Mouse (Mus musculus) kidney, postnatal 0 days (tissue): ENCODE measurements at regions not wholly inside any gene's neighbourhood (a gene's known extent, or its start where the extent isn't known, plus 50 kb on each side); places are given as distances from the start of the nearest gene placed in this dataset.

Experiments
- ATAC-seq: fragments of 200-750 bp; cut with Nextera tagmentation; replicated peaks from 2 replicates; pipeline ENCODE4 v1.8.0; 2017; ENCODE audit warnings: low read depth, moderate number of reproducible peaks, moderate TSS enrichment, moderate library complexity; ENCODE audit not compliant: low FRiP score
- DNase-seq: peaks from one replicate; pipeline ENCODE4 v3.0.0-alpha.2; 2016; ENCODE audit warnings: low spot score
- H3K27ac ChIP-seq: fragments of 300-500 bp; sonication (generic); 2 replicates; pipeline ENCODE4 v1.5.1; 2014; ENCODE audit warnings: mild to moderate bottlenecking
- H3K27me3 ChIP-seq: fragments of 300-500 bp; sonication (generic); 2 replicates; pipeline ENCODE4 v1.6.1; 2014; ENCODE audit warnings: low read length, mixed read lengths; ENCODE audit not compliant: insufficient read depth
- H3K36me3 ChIP-seq: fragments of 300-500 bp; sonication (generic); 2 replicates; pipeline ENCODE4 v1.6.1; 2014; ENCODE audit warnings: low read length, mixed read lengths; ENCODE audit not compliant: insufficient read depth
- H3K4me1 ChIP-seq: fragments of 300-500 bp; sonication (generic); replicated peaks from 2 replicates; pipeline ENCODE4 v1.6.1; 2014; ENCODE audit warnings: antibody characterized with exemption, low read length, mixed read lengths; ENCODE audit not compliant: insufficient read depth
- H3K4me2 ChIP-seq: fragments of 300-500 bp; sonication (generic); 2 replicates; pipeline ENCODE4 v1.6.1; 2014; ENCODE audit warnings: mild to moderate bottlenecking, low read length, moderate library complexity, mixed read lengths
- H3K4me3 ChIP-seq: fragments of 300-500 bp; sonication (generic); replicated peaks from 2 replicates; pipeline ENCODE4 v1.5.1; 2014; ENCODE audit warnings: low read depth, low read length
- H3K9ac ChIP-seq: fragments of 300-500 bp; sonication (generic); 2 replicates; pipeline ENCODE4 v1.6.1; 2014; ENCODE audit warnings: low read depth, low read length
- H3K9me3 ChIP-seq: fragments of 300-500 bp; sonication (generic); replicated peaks from 2 replicates; pipeline ENCODE4 v1.6.1; 2016; ENCODE audit warnings: low read length, inconsistent platforms, mixed read lengths
- CTCF ChIP-seq: IDR thresholded peaks from 2 replicates; pipeline ENCODE4 v1.5.1; 2016; ENCODE audit warnings: antibody characterized with exemption, low read depth, mild to moderate bottlenecking, moderate library complexity
- WGBS: fragments of 180-500 bp; shearing (Covaris S2); extraction: QIAGEN DNeasy Blood & Tissue Kit; methylation state at CpG from one replicate; pipeline ENCODE4 v1.1.7; 2014; 5-methylcytosine and 5-hydroxymethylcytosine counted together

- no peak for ATAC-seq
- WGBS: 89% methylated on average over 5 of the region's 5 CpGs
Measured at GRCm38 (mm10) chr15:17088644-17089228, 360.2 kb downstream of the Cdh9 start.

GRCm38 (mm10) chr15:17098927-17099326 is 370.4 kb downstream of the Cdh9 start:
- H3K27ac ChIP-seq: no peak overlapping the region
- no peaks in the 10 kb centered on the region for H3K4me1 ChIP-seq
- no peak overlapping the region for H3K9ac ChIP-seq
- no peak overlapping the region for H3K4me3 ChIP-seq
- no peak for ATAC-seq
- no peaks in the 10 kb centered on the region for H3K36me3 ChIP-seq
- TF ChIP-seq CTCF: peak; percentile 78
- 4% methylated on average over 4 of the region's 4 CpGs for WGBS
- H3K27me3 ChIP-seq: no peaks in the 10 kb centered on the region
- no peaks in the 10 kb centered on the region for H3K9me3 ChIP-seq
- peak; percentile 70 for DNase-seq
- no peak overlapping the region for H3K4me2 ChIP-seq

More at GRCm38 (mm10) chr15:17088644-17089228, 360.2 kb downstream of the Cdh9 start:
- TF ChIP-seq CTCF: no peak
- H3K27ac ChIP-seq: no peak overlapping the region
- no peaks in the 10 kb centered on the region for H3K4me1 ChIP-seq
- H3K4me3 ChIP-seq: no peak overlapping the region
- H3K9me3 ChIP-seq: no peaks in the 10 kb centered on the region
- H3K9ac ChIP-seq: no peak overlapping the region
- DNase-seq: no peak
- no peaks in the 10 kb centered on the region for H3K27me3 ChIP-seq
- H3K36me3 ChIP-seq: no peaks in the 10 kb centered on the region
- H3K4me2 ChIP-seq: no peak overlapping the region

GRCm38 (mm10) chr15:17101182-17101581 is 372.6 kb downstream of the Cdh9 start:
- H3K4me3 ChIP-seq: no peak overlapping the region
- ATAC-seq (no peak), DNase-seq (peak; percentile 5)
- no peaks in the 10 kb centered on the region for H3K27me3 ChIP-seq
- H3K9ac ChIP-seq: no peak overlapping the region
- no peaks in the 10 kb centered on the region for H3K9me3 ChIP-seq
- no peak for TF ChIP-seq CTCF
- no peaks in the 10 kb centered on the region for H3K4me1 ChIP-seq
- no peak overlapping the region for H3K4me2 ChIP-seq
- no peaks in the 10 kb centered on the region for H3K36me3 ChIP-seq
- WGBS: 72% methylated on average over 3 of the region's 3 CpGs
- H3K27ac ChIP-seq: no peak overlapping the region

- Histone ChIP-seq H3K36me3 (no peaks in the 10 kb centered on the region), H3K27ac (no peak overlapping the region), H3K9me3 (no peaks in the 10 kb centered on the region), H3K4me3 (no peak overlapping the region), H3K4me2 (no peak overlapping the region), H3K9ac (no peak overlapping the region), H3K27me3 (no peaks in the 10 kb centered on the region), H3K4me1 (no peaks in the 10 kb centered on the region)
- 31% methylated on average over 1 of the region's 1 CpGs for WGBS
- DNase-seq (peak; percentile 65), ATAC-seq (no peak)
- TF ChIP-seq CTCF: no peak
Measured at GRCm38 (mm10) chr15:17135721-17136120, 407.2 kb downstream of the Cdh9 start.

GRCm38 (mm10) chr15:17180164-17180563 is 451.6 kb downstream of the Cdh9 start:
- no peaks in the 10 kb centered on the region for H3K27me3 ChIP-seq
- no peak overlapping the region for H3K27ac ChIP-seq
- H3K9me3 ChIP-seq: no peaks in the 10 kb centered on the region
- TF ChIP-seq CTCF: no peak
- DNase-seq: no peak
- no peak overlapping the region for H3K9ac ChIP-seq
- 69% methylated on average over 2 of the region's 2 CpGs for WGBS
- no peak for ATAC-seq
- no peak overlapping the region for H3K4me2 ChIP-seq
- no peaks in the 10 kb centered on the region for H3K4me1 ChIP-seq
- no peaks in the 10 kb centered on the region for H3K36me3 ChIP-seq
- no peak overlapping the region for H3K4me3 ChIP-seq

GRCm38 (mm10) chr15:17181358-17182022 is 452.9 kb downstream of the Cdh9 start:
- Histone ChIP-seq H3K36me3 (no peaks in the 10 kb centered on the region), H3K27ac (no peak overlapping the region), H3K4me3 (no peak overlapping the region), H3K9ac (no peak overlapping the region), H3K4me2 (no peak overlapping the region), H3K4me1 (no peaks in the 10 kb centered on the region), H3K27me3 (no peaks in the 10 kb centered on the region), H3K9me3 (no peaks in the 10 kb centered on the region)
- no peak for ATAC-seq
- DNase-seq: no peak
- no peak for TF ChIP-seq CTCF
- WGBS: 55% methylated on average over 2 of the region's 2 CpGs
